Mouse (Mus musculus): ENCODE data around the gene Lingo1.

The Lingo1 gene

DNA sequence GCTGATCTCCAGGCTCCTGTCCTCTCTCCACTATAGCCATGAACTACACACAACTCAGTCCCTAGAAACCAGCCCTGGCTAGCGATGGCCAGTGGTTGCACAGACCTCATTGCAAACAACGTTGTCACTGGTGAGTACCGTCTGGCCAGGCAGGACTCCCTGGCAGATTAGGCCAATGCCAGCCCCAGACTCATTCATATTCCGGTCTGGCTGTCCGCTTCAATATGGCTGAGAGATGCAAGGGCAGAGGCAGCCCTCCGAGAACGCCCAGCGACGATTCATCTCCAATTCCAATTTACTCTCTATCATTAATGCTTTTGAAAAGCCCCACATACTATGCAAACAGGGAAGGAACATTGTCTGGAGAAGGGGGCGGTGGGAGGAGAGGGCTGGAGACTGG, 11.7 kb downstream of the Lingo1 start:
- in situ Hi-C loops (cut with MboI, MseI) = loop anchor here in 1 of 2 experiments (25.0 kb wide), 1 partner anchor 1278 kb away; the partner anchor contains the start of gene Stra6

GRCm38 (mm10) chr9:56776881-56777801, 19.1 kb downstream of the Lingo1 start:
- in situ Hi-C loops (cut with MboI, MseI) = loop anchor here in 1 of 2 experiments (25.0 kb wide), 1 partner anchor 1285 kb away; the partner anchor contains the start of gene Stra6

- in situ Hi-C loops (cut with MboI, MseI) = loop anchor here in 1 of 2 experiments (25.0 kb wide), 1 partner anchor 1287 kb away; the partner anchor contains the start of gene Stra6
Observed at GRCm38 (mm10) chr9:56775161-56775934, 20.9 kb downstream of the Lingo1 start.

GRCm38 (mm10) chr9:56774231-56774630, 22.0 kb downstream of the Lingo1 start:
- in situ Hi-C loops (cut with MboI, MseI) = no loop called here

- in situ Hi-C loops (cut with MboI, MseI) = no loop called here
Observed at GRCm38 (mm10) chr9:56773666-56774065, 22.6 kb downstream of the Lingo1 start.

GRCm38 (mm10) chr9:56767653-56768136, 28.6 kb downstream of the Lingo1 start:
- in situ Hi-C loops (cut with MboI, MseI) = no loop called here

- in situ Hi-C loops (cut with MboI, MseI) = no loop called here
Observed at GRCm38 (mm10) chr9:56766629-56767357, 29.5 kb downstream of the Lingo1 start.

DNA sequence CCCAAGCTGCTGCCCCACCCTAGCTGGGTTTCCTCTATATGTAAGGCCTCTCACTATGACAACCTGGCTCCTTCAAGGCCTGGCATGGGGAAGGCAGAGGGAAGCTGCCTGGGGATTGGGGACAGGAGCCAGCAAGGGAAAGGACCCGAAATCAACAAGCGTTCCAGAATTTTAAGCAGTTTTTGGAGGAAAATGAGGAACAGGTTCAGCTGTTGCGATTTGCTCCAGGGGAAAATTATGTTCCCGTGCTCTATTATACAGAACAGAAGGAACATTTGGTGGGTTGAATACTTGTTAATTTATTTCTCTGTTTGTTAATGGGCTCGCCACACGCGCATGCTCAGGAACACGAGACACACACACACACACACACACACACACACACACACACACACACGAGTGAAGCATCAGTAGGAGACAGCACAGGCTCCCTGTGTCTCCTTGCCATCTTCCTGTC, 34.1 kb downstream of the Lingo1 start:
- in situ Hi-C loops (cut with MboI, MseI) = no loop called here

DNA sequence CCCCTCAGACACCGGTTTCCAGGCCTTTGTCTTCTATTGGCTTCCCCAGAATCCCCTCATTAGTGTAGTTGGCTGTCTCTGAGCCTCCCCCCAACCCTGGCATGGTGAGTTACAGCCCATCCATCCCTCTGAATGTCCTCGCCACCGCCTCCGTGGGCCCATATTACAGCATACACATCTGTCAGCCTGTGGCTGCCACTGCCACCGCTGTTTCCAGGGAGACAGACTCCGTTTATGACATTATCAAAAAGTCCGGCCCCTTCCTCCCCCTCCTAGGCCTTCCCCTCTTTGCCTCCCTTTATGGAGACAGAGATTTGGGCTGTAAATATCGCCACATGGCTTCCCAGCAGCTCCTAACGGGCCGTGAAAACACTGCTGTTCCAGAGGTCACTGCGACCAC, 38.5 kb downstream of the Lingo1 start:
- in situ Hi-C loops (cut with MboI, MseI) = no loop called here

- in situ Hi-C loops (cut with MboI, MseI) = no loop called here
Observed at GRCm38 (mm10) chr9:56755119-56755518, 41.1 kb downstream of the Lingo1 start.

GRCm38 (mm10) chr9:56753386-56753785, 42.9 kb downstream of the Lingo1 start:
- in situ Hi-C loops (cut with MboI, MseI) = no loop called here

DNA sequence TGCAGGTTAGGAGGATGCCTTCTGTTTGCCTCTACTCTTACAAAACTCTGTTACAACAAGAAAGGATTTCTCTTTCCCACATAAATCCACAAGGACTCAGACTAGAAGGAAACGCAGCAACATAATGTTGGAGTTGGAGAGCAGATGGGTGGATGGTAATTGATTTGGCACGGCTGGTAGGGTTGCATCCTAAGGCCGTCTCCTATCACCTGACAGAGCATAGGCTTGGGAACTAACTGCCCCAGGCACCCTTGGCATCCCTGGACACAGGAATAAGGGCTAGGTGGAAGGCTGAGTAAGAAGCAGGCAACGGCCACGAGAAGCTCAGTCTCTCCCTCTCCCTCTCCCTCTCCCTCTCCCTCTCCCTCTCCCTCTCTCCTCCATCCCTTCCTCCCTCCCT, 48.2 kb downstream of the Lingo1 start:
- in situ Hi-C loops (cut with MboI, MseI) = no loop called here

GRCm38 (mm10) chr9:56746926-56747294, 49.4 kb downstream of the Lingo1 start:
- in situ Hi-C loops (cut with MboI, MseI) = no loop called here

- in situ Hi-C loops (cut with MboI, MseI) = no loop called here
Observed at GRCm38 (mm10) chr9:56746195-56746925, 49.9 kb downstream of the Lingo1 start.

DNA sequence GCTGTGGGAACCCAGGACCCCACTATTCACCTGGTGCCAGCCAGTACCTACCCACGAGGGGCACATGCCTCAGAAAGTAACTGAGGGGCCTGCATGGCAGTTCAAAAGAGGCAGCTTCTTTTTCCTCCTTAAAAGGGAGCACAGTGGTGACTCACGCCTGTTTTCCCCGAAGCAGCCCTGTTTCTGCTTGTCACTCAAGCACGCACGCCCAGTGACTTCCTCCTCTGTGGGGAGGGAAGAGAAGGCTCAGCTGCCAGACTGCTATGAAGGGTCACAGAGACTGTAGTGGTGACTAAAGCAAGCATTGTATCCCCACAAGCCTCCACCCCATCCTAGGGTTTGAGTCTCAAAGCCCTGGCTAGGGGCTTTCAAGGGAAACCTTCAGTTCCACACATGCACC, 51.9 kb downstream of the Lingo1 start:
- in situ Hi-C loops (cut with MboI, MseI) = no loop called here

- in situ Hi-C loops (cut with MboI, MseI) = no loop called here
Observed at GRCm38 (mm10) chr9:56739181-56739737, 57.0 kb downstream of the Lingo1 start.

- in situ Hi-C loops (cut with MboI, MseI) = no loop called here
Observed at GRCm38 (mm10) chr9:56738261-56739171, 57.8 kb downstream of the Lingo1 start.

GRCm38 (mm10) chr9:56734398-56734797, 61.9 kb downstream of the Lingo1 start:
- in situ Hi-C loops (cut with MboI, MseI) = no loop called here

DNA sequence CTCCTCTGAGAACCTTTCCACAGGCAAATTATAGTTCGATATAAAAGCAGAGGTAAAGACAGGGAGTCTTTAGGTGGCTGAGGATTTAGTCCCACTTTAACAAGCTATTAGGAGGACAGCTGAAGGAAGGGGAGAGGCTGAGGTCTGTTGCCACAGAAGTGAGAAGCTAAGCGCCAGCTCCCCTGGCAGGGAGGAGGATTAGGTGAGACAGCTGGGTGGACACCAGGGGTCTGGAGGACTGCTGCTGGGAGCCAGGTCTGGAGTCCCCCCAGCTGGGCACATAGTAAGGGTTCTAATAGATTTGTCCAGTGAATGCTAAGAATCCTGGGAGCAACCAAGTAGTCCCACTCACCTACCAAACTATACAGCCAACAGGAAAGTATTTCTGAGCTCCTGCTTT, 65.3 kb downstream of the Lingo1 start:
- in situ Hi-C loops (cut with MboI, MseI) = no loop called here

Data from T-helper 17 cell (primary cell).